Mouse (Mus musculus): ENCODE data around the gene Glipr1l3.
"Not testable (repeated sequence)": the region's sequence is repeated elsewhere in the genome, so short reads cannot be mapped to it uniquely, and the experiment has no call there.

DNA sequence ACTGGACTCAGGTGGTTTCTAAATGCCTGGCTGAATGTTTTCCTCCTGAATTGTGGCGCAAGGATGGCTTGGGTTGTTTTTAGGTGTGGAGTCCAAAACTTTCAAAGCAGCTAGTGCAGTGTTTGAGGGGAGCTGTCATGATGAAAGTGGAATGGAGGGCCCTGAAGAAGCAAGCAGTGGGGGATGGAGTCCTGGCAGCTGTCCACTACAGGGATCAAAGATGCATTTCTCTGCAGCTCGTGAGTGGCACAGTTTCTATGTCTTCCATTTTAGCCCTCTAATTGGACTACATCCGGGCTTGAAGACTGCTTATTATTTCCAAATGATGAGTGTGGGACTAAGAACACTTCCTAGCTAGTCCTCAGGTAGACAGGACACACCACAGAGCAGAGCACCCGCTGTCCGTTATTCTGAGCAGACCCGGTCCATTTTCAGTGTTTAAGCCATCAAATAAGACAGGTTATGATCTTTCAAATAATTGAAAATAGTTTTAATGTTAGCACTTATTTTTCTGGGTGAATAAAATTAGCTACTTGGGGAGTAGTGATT, 32.4 kb downstream of the Glipr1l3 start:
- not testable (repeated sequence) for TF ChIP-seq CTCF, EP300 (IDR thresholded peaks at IDR 0.05)
